Comparison of ENCODE assay signal across 8 mouse cellular contexts in genomic region chr19:57325748-57326300, GRCm38 (mm10). TPM values are rescaled to one million over a fixed set of nuclear protein-coding genes. Genes with fewer than 3 reads are reported as not detected.
DNase-seq lines count a peak whose midpoint lies in the region; ATAC-seq and TF ChIP-seq lines count a peak whose summit lies in the region.

No protein-coding gene starts in this region.

- peaks cover 7% of the 10 kb centered on the region; the same call in 1 of the 2 replicates for H3K27me3 ChIP-seq in heart, embryonic 12.5 days (replicated peaks)
- H3K27me3 ChIP-seq in ES-Bruce4 (ENCODE audit: control insufficient read depth, insufficient read depth, low read length, poor library complexity, severe bottlenecking), result no peaks in the 10 kb centered on the region
- no peaks in the 10 kb centered on the region for H3K27me3 ChIP-seq in forebrain, postnatal 0 days (ENCODE audit: insufficient read depth, low read length)
- H3K27me3 ChIP-seq in small intestine, adult 2 months (ENCODE audit: control insufficient read depth, insufficient read depth, low read length), result no peaks in the 10 kb centered on the region

- no peaks in the 10 kb centered on the region for H3K9me3 ChIP-seq in heart, embryonic 12.5 days (replicated peaks)
- H3K9me3 ChIP-seq in ES-Bruce4 (replicated peaks; ENCODE audit: control insufficient read depth, insufficient read depth, low read length, poor library complexity, severe bottlenecking), result no peaks in the 10 kb centered on the region
- no peaks in the 10 kb centered on the region for H3K9me3 ChIP-seq in forebrain, postnatal 0 days (ENCODE audit: low read length)

- TF ChIP-seq CTCF in ES-Bruce4 (IDR thresholded peaks at IDR 0.05; ENCODE audit: low read depth, low read length), result peak; percentile 27
- TF ChIP-seq CTCF in forebrain, postnatal 0 days (IDR thresholded peaks at IDR 0.05; ENCODE audit: low read depth), result peak; percentile 87
- peak; percentile 57; the same call in 1 of the 2 replicates for TF ChIP-seq CTCF in small intestine, adult 2 months (IDR thresholded peaks at IDR 0.05; ENCODE audit: extremely low read depth, insufficient read length, insufficient replicate concordance, low read depth, low read length)

- TF ChIP-seq POLR2A in ES-Bruce4 (IDR thresholded peaks at IDR 0.05; ENCODE audit: insufficient read depth, low read length), result no peak
- TF ChIP-seq POLR2A in small intestine, adult 2 months (IDR thresholded peaks at IDR 0.05; ENCODE audit: low read depth, low read length), result no peak

- no peaks in the 10 kb centered on the region for H3K4me1 ChIP-seq in heart, embryonic 12.5 days (replicated peaks)
- no peaks in the 10 kb centered on the region for H3K4me1 ChIP-seq in ES-Bruce4 (ENCODE audit: control insufficient read depth, insufficient read depth, low read length)
- H3K4me1 ChIP-seq in forebrain, postnatal 0 days (ENCODE audit: insufficient read depth), result peaks cover 7% of the 10 kb centered on the region; the same call in 1 of the 2 replicates
- H3K4me1 ChIP-seq in small intestine, adult 2 months (ENCODE audit: control insufficient read depth, insufficient read depth, insufficient read length, low read length), result peaks cover 13% of the 10 kb centered on the region; the same call in 1 of the 2 replicates

- no peak for ATAC-seq in heart, embryonic 12.5 days (ENCODE audit: insufficient number of reproducible peaks, low FRiP score)
- ATAC-seq in forebrain, postnatal 0 days, result 0 out of 2 replicates have a peak, but pooled peaks have one; percentile 28

- no peak for TF ChIP-seq EP300 in ES-Bruce4 (IDR thresholded peaks at IDR 0.05; ENCODE audit: insufficient read depth, low read depth, low read length)

- no peak overlapping the region for H3K27ac ChIP-seq in heart, embryonic 12.5 days (ENCODE audit: poor library complexity, severe bottlenecking)
- no peak overlapping the region for H3K27ac ChIP-seq in ES-Bruce4 (ENCODE audit: insufficient read depth, low read length)
- no peak overlapping the region for H3K27ac ChIP-seq in forebrain, postnatal 0 days (ENCODE audit: low read depth, low read length)
- H3K27ac ChIP-seq in small intestine, adult 2 months (ENCODE audit: insufficient read depth, low read depth, low read length), result no peak overlapping the region

- WGBS in heart, embryonic 12.5 days, result 21% methylated on average over 7 of the region's 7 CpGs
- WGBS in forebrain, postnatal 0 days, result 28% methylated on average over 7 of the region's 7 CpGs
- WGBS in small intestine, adult 2 months, result 20% methylated on average over 7 of the region's 7 CpGs

- H3K36me3 ChIP-seq in heart, embryonic 12.5 days, result no peaks in the 10 kb centered on the region
- H3K36me3 ChIP-seq in ES-Bruce4 (ENCODE audit: control insufficient read depth, insufficient read depth, low read length, poor library complexity, severe bottlenecking), result no peaks in the 10 kb centered on the region
- H3K36me3 ChIP-seq in forebrain, postnatal 0 days (ENCODE audit: insufficient read depth), result no peaks in the 10 kb centered on the region
- H3K36me3 ChIP-seq in small intestine, adult 2 months (ENCODE audit: control insufficient read depth, insufficient read depth, low read length), result no peaks in the 10 kb centered on the region; the same call in 1 of the 2 replicates

- H3K4me2 ChIP-seq in heart, embryonic 12.5 days, result no peak overlapping the region
- H3K4me2 ChIP-seq in forebrain, postnatal 0 days (ENCODE audit: low read depth), result no peak overlapping the region

- no peak overlapping the region for H3K4me3 ChIP-seq in heart, embryonic 12.5 days
- H3K4me3 ChIP-seq in ES-Bruce4 (ENCODE audit: low read depth, low read length), result no peak overlapping the region
- no peak overlapping the region for H3K4me3 ChIP-seq in forebrain, postnatal 0 days (ENCODE audit: low read depth, low read length)
- no peak overlapping the region for H3K4me3 ChIP-seq in small intestine, adult 2 months (ENCODE audit: low read depth, low read length)

- peak; percentile 65 to 91 for DNase-seq in heart, adult 18-20 months
- peak; percentile 24 for DNase-seq in c-Kit-positive CD71-positive TER-119-negative erythroid progenitor cells, embryonic 14.5 days (ENCODE audit: low read depth)
- DNase-seq in forebrain, postnatal 0 days, result peak; percentile 83
- DNase-seq in kidney, postnatal 36 days, result peak; percentile 70 to 90
- DNase-seq in lung, postnatal 25 days (ENCODE audit: low spot score), result peak; percentile 73

- H3K9ac ChIP-seq in heart, embryonic 12.5 days, result no peak overlapping the region
- no peak overlapping the region for H3K9ac ChIP-seq in ES-Bruce4 (ENCODE audit: low read depth, poor library complexity, severe bottlenecking)
- no peak overlapping the region for H3K9ac ChIP-seq in forebrain, postnatal 0 days

RNA-seq across cellular contexts. Expression of gene Ablim1, which starts 11.1 kb away (rescaled TPM):
- 100 to 1,000 TPM; 384 to 401 TPM for total RNA-seq in heart, adult 18-20 months (2021)
- polyA plus RNA-seq in heart, embryonic 12.5 days (2016; fragmentation: Nextera tagmentation; extraction: Ambion mirVana), result 53.4 and 53.5 TPM in 2 replicates
- polyA plus RNA-seq in ES-Bruce4 (2011; ENCODE audit: insufficient read depth, insufficient read length, low read depth, missing spikeins), result 12.2 and 13.9 TPM in 2 replicates
- 76.9 and 78.5 TPM in 2 replicates for total RNA-seq in forebrain, postnatal 0 days (2014; rRNA removed)
- polyA plus RNA-seq in forebrain, postnatal 0 days (2015; fragmentation: Nextera tagmentation; extraction: Ambion mirVana), result 46.2 and 47.8 TPM in 2 replicates
- 25.6 and 47.2 TPM in 2 replicates for polyA plus RNA-seq in small intestine, adult 2 months (2012; rRNA removed)

RNA-seq across cellular contexts. Expression of gene Fam160b1, which starts 34.7 kb away (rescaled TPM):
- 10 to 100 TPM; 10.5 to 11.1 TPM for total RNA-seq in heart, adult 18-20 months (2021)
- 15.4 TPM in 2 replicates for polyA plus RNA-seq in heart, embryonic 12.5 days (2016; fragmentation: Nextera tagmentation; extraction: Ambion mirVana)
- polyA plus RNA-seq in ES-Bruce4 (2011; ENCODE audit: insufficient read depth, insufficient read length, low read depth, missing spikeins), result 26.1 and 26.7 TPM in 2 replicates
- total RNA-seq in forebrain, postnatal 0 days (2014; rRNA removed), result 19.7 and 23.0 TPM in 2 replicates
- polyA plus RNA-seq in forebrain, postnatal 0 days (2015; fragmentation: Nextera tagmentation; extraction: Ambion mirVana), result 9.0 and 10.8 TPM in 2 replicates
- polyA plus RNA-seq in small intestine, adult 2 months (2012; rRNA removed), result 6.4 and 11.5 TPM in 2 replicates

Comparison
In these comparisons a context has a peak if more than half of its experiments do, and no peak if none do; other contexts are left out.
1. DNase-seq: peak in every context shown above with its lines; median percentile 83 in forebrain, postnatal 0 days; 80 in kidney, postnatal 36 days; 78 in heart, adult 18-20 months; 73 in lung, postnatal 25 days; 24 in c-Kit-positive CD71-positive TER-119-negative erythroid progenitor cells, embryonic 14.5 days.
2. CTCF ChIP-seq: peak in every context shown above with its lines; median percentile 87 in forebrain, postnatal 0 days; 57 in small intestine, adult 2 months; 27 in ES-Bruce4.